Mouse (Mus musculus) CD4-positive, CD25-positive, alpha-beta regulatory T cell, adult 4 months (primary cell): ENCODE measurements around the gene Gm21983. TPM values are rescaled to one million over a fixed set of nuclear protein-coding genes. Genes with fewer than 3 reads are reported as not detected.

ENCODE experiments used
- ATAC-seq: one replicate; pipeline ENCODE4 v1.8.0; 2017
- polyA plus RNA-seq, 2 experiments: library from polyadenylated mRNA; unstranded; fragments of 100-300 nt; shearing (Covaris generic); gene quantifications; one replicate each; pipeline ENCODE4 v1.2.1; 2017

The Gm21983 gene
- polyA plus RNA-seq, 2 experiments from 2014 or later = not detected

DNA sequence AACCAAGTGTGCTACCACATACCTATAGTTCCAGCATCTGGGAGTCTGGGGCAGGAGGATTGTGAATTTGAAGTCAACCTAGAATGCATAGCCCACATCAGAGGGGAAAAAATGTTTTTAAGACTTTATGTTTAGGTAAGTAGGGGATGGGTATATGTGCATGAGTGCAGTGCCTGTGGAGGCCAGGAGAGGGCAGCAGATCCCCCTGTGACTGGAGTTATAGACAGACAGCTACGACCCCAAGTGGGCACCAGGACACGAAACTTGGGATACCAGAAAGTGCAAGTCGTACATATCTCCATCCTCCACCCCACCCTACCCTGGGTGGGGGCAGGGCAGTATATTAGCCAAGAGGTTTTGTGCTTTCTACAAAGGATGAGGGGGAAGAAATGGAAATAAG lies 4.1 kb upstream of the Gm21983 start:
- peak; percentile 47 for ATAC-seq

DNA sequence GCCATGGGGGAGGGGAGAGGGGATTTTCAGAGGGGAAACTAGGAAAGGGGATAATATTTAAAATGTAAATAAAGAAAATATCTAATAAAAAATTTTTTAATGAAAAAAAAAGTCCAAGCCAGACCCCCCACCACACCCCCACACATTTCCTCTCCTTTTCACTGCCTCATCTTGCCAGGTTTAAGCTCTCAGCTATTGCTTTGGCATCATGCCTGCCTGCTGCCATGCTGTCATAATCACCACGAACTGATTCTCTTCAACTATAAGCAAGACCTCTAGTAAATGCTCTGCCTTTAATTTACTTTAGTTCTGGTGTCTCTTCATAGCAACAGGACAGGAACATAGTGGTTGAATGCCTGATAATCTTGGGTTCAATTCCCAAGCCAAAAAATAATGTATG lies 1.6 kb upstream of the Gm21983 start:
- ATAC-seq = no peak

DNA sequence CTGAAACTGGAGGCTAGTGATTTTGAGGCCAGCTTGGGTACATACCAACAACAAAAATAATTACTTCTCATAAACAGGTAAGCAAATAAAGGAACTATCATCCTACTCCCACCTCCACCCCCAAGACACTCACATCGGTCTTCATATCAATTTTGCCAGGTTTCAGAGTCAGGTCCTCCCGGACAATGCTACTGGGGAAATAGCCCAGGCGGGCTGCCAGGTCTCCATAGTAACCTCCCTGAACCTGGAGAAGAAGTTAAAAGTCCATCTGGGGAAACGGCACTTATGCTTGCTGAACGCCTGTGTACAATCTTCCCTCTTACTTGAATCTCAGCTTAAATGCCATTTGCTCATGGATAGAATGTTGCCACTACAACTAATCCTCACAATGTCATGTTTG lies 850 bp downstream of the Gm21983 start:
- no peak for ATAC-seq

DNA sequence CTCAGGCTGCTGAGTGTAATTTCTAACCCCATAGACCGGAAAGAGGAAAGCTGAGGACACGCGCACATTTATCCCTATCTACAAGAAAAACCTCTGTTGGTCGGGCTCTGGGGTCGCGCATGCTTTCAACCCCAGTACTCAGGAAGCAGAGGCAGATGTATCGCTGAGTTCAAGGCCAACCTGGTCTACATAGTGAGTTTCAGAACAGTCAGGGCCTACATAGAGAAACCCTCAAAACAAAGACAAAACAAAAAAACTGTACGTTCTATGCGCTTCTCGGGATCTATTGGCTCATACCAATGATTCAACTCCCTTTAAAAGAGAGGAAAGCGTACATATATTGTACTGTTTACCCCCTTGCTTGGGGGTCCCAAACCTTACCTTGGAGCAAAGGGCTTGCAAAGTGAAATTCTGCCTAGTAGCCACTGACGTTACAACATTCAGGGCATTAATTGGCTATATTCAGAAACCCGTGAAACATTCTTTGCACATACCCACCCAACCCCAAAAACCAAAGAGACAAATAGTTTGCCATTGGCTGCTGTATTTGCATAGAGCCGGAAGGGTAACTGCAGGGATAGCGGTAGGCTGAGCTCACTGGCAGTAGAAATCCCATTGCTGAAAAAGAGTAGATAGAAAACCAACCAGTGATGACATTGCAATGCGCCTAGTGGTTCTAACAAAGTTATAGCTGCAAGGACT lies 1.5 kb downstream of the Gm21983 start:
- ATAC-seq = no peak

DNA sequence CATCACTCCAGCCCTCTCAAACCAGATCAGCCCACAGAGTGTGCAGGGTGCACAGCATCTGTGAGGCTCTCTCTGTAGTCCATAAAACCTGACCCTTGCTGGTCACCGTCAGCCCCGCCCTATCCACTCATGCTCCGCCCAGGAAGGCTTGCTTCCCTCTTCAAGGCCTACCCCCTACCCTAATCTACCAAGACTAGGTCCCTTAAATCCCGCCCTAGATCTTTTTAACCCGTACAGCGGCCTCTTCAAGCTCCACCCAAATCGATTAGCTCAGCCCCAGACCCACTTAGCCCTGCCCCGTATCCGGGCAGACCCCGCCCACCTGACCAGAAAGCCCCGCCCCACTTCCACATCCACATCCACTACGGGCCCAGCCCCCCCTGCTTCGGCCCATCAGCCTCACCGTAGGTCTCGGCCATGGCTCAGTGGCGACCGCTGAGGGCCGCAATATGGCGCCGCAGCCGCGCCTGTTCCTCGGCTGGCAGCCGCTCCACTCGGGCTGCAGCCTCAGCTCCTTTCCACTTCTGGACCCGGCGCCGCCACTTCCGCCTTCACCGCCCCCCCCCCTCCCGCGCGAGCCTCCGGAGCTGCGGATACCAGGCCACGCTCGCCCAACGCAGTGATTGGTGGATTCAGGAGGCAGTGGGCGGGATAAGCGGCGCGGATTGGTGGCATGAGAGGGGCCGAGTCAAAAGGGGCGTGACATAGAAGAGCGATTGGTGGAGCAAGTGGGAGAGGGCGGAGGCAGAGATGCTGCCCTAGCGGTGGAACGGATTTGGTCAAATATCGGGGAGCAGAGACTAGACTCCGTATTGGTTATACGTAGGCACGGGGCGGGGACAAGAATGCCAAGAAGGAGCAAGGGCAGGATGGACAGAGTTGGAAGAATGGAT lies 2.3 kb downstream of the Gm21983 start, which contains the start of gene Rab4b:
TSS of gene Rab4b (minus strand) at position 573 of the 893 bp plus-strand sequence.
- peak; percentile 95 for ATAC-seq

DNA sequence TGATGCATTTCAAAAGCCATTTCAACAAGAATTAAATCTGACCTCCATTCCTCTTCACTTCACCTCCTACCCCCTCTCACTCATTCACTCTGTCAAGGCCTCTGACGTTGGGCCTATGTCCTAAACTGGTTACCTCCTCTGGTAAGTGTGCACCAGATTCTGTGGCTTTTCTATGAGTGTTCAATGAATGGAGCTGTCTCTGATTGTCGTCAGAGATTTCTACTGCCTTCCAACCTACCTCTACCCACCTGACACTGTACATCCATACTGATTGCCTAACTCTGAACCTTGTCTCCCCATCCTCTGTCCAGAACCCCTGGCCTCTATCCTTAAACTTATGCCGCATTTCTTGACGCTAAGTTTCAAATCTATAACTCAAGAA lies 3.0 kb downstream of the Gm21983 start:
- no peak for ATAC-seq

DNA sequence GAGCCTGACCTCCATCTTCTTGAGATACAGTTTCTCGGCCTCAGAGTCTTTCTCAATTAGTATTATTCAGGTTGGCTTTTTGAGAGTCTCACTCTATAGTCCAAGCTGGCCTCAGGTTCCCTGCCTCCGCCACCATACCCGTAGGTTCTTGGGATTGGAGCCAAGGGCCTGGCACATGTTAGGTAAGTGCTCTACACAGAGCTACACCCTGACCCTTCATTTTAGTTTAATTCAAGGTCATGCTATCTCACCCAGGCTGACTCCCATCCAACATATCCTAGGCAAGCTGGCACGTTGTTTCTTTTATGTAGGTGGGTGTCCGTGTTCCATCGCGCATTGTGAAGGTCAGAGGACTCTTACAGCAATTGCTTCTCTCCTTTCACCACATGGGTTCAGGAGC lies 6.0 kb downstream of the Gm21983 start:
- no peak for ATAC-seq

DNA sequence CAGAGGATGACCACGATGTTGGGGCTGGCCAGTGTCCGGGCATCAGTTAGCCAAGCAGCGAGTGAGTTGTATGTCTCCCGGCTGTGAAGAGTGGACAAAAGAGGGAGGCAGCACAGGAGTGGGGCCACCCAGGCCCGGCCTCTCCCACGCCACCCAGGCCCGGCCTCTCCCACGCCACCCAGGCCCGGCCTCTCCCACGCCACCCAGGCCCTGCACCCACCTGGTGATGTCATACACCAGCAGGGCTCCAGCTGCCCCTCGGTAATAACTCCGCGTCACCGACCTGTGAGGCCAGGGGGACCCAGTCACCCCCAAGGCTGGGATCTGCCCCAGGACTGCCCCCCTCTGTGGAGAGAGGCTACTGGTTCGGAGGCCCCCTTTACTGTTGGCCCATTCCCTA lies 6.4 kb downstream of the Gm21983 start:
- no peak for ATAC-seq

DNA sequence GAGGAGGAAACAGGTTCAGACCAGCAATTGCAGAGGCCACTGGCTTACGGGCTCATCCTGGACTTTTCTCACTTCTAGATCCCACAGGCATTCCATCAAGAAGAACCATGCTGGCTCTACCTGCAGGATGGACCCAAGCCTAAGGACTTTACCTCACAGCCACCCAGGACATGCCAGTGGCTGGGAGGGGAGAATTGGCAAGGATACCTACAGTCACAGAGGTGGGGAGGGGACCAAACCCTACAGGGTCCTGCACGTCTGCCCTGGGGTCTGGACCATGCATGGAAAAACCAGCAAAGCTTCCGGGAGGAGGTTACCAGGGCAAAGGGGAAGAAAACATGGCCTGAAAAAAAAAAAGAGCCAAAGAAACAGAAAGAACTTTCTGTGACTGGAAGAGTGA lies 9.9 kb downstream of the Gm21983 start:
- ATAC-seq = no peak

DNA sequence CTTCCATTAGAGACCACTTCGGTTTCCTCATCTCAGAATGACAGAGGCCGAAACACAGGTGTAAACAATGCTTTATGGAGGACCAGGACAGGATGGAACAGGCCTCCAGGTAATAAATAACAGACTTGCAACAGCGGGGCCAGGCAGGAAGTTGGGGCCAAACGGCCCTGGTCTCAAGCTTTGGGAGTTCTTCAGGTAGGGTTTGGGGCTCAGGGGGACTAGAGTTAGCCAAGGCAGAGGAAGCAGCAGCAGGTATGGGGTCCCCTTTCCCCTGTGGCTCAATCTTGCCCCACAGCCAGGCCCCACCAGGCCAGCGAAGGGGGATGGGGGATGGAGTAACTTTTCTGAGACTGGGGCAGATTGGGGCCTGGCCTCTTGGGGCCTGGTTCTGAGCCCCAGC lies 12.5 kb downstream of the Gm21983 start:
- ATAC-seq = no peak

DNA sequence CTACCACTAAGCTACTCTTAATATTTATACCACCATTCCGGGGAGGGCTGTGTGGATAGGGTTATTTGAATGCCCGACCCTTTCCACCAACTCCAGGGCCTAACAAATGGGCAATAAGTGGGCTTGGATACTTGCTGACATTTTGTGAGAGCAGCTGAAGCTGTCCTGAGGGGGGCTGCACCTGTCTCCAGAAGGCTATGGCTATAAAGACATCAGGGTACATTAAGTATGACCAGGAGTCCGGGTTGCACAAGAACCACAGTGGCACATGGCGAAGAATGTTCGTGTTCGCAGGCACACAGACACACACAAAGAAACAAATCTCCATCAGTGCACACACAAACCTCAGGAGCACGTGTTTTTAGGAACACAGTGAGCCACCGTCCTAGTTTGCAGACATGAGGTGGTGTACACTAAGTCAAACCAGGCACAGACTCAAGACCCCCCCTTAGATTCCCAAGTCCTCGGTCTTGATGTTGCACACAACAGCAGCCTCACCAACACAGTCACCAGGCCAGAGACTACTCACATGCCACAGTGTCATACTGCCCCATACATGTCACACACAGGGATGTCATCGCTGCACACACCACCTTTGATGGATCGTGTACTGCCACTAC lies 13.3 kb downstream of the Gm21983 start:
- ATAC-seq = no peak

DNA sequence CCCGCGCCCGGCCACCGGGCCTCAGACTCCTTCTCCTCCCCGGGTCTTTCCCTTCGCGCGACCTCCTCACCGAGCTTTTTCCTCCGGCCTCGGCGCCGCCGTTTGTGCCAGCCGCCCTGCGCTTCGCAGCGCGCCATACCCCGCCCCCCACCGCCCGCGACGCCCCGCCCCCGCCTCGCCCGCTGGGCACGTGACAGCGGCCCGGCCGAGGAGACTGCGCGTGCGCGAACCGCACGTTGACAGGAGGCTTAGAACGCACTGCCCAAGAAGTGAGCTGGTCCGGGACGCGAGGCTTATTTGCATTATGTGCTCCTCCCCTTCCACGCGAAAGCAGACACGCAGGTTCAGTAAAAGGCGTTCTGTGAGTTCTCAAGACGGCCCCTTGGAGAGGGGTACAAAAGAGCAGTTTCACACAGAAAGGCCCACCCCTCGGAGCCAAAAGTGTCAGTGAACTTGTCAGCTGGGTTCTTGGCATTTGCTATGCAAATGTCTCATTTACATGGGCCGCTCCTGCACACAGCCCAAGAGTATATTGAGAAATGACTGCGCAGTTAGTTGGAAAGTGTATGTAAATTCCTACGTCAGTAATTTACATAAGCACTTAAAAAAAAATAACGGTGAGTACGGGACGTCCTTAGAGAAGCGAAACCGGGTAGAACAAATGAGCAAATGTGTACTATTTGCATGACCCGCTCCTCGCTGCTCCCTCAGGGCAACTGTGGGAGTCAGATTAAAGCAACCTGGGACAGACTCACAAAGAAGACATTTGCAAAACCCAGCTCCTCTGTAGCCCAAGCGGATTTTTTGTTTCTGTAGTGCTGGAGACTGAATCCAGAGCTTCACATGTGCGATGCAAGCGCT lies 14.0 kb downstream of the Gm21983 start, which contains the start of gene Egln2:
TSS of gene Egln2 (minus strand) at position 189 of the 861 bp plus-strand sequence.
- ATAC-seq = peak; percentile 87

DNA sequence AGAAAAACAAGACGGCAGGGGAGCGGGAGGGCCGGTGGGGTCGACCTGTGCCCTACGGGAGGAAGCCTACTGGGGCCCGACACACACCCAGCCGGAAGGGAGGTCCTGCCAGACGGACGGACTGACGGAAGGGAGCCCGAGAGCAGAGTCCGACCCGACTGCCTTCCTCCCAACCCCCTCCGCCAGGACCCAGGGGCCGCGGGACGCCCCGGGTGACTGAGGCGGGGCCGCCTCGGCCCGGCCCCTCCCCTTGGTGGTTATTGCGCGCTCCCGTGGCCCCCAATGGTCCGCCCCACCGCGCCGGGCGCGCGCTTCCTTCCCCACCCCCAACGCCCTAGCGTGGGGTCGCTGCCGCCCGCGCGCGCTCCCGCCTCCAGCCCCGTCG lies 14.7 kb downstream of the Gm21983 start:
- peak; percentile 21 for ATAC-seq

DNA sequence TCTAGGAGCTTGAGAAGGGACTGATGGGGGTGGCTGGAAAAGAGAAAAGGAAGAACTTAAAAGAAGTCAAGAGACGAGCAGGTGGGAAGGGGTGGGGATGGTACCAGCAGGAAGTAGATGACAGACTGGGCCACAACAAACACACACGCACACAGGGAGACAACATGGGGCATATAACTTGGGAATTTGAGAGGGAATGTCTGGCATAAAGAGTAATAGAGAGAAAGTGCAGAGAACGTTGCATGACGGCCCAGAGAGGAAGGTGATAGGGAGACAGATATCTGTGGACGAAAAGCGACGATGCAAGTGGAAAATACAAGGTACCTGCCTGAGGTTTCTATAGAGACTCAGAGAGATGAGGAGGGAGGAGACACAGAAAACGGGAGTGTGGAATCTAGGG lies 15.2 kb downstream of the Gm21983 start:
- ATAC-seq = no peak

DNA sequence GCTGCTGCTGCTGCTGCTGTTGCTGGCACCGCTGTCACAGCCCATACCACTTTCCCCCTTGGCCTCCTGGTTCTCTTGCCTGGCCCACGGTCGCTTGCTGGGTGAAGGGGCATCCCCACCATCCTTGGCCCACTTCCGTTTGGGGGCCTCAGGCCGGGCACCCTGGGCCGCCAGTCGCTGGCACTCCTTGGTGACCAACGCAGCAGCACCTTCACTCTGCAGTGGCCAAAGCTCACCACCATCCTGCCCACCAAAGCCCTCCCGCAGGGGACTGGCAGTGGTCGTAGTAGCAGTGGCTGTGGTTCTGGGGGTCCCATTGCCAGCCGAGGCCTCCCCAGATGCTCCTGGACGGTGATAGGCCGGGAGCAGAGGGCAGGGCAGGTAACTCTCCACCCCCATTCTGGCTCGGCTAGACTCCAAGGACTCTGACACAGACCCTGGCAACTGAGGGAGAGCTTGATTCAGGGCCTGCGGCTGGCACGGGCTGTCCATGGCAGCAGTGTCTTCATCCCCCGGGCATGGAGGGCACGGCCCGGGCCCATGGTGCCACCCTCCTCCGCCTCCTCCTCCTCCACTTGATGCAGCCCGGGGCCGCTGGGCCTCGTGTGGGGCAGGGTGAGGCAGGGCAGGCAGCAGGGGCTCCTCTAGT lies 15.8 kb downstream of the Gm21983 start:
- no peak for ATAC-seq

DNA sequence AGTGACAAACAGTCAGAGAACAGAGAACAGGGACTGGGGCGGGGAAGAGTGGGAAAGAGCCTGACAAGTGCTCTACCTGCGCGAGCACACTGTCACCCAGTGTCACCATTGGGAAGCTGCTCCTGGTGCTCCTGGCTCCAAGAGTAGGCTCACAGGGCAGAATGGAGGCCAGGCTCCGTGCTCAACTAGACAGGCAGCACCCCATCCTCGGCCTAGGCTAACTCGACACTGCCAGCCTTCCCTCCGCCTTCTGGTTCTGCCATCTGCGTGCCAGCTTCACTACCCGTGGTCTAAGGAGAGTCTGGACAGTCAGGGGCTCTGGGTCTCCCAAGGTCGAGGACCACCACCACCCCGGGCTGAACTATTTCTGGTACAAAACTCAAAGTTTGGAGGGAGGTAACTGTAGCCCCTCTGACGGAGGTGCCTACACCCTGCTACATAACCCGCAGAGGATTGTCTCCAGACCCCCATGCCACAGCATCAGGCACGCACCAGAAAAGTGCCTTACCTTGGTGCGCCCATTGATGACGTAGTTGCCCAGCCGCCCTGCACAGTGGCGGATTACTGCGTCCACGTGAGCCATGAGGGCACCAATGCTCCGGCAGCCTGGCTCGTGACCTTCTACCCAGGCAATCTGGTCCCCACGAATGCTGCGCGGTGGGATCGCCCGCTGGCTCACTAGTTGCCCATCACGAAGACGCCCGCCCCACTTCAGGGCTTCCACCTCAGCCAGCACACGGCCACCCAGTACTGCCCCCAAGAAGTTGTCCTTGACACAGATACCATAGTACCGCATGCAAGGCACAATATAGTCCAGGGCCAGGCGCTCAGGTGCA lies 16.6 kb downstream of the Gm21983 start:
- no peak for ATAC-seq

DNA sequence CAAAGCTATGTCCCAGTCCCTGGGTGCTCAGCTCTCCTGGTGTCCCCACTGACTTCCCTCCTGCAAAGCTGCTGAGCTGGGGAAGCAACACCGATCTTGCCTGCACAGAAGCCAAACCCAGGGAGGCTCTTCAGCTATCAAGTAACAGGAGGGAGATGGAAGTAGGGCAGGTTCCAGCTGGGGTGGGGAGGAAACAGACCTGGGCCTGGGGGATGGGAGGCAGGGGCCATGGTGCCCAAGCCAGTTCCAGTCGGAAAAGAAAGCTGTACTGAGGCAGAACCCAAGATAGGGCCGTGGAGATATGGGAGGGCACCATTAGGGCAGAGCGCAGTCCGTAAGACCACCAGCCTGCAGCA lies 17.5 kb downstream of the Gm21983 start:
- no peak for ATAC-seq

DNA sequence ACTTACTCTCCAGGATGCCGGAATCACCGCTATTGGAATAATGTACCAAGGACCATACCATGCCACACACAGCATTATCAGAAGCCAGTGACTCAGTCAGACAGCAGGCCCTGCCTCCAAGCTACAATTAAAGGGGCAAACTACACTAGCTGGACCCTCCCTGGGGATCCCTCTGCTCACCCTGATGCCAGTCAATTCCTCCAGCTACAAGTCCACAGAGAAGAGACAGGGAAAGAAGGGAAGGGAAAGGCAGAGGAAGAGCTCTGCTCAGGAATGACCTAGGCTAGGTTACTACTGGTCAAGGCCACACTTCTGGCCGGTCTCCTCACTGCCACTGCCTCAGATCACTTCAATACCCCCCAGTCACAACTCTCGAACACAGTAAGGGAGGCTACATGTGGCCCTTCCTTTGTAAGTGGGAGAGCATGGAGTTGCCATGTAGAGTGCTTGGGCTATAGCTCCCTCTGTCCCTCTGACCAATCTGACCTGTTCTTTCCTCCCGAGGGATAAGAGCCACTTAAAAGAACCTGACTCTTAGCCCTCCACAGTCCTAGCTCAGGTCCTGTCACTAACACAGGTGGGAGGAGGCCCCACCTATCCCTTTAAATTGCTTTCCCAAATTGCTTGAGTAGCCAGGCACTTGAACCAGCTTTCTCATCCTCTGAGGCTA lies 18.0 kb downstream of the Gm21983 start:
- no peak for ATAC-seq

DNA sequence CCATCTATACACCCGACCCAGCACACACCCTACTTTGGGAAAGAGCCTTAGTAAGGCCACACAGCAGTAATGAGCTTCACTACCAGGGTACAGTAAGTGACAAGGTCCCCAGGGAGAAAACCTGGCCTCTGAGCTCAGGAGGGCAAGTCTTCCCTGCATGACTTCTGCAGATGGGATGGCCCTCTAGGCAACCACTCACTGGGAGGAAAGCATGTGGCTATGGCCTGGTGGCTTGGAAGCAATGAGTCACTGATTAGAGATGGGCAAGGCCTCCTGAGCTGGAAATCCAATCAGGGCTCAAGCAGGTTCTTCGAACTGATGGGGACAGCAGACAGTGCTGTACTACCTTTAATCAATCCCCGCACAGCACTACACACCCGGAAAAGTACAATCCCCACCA lies 19.1 kb downstream of the Gm21983 start:
- no peak for ATAC-seq

DNA sequence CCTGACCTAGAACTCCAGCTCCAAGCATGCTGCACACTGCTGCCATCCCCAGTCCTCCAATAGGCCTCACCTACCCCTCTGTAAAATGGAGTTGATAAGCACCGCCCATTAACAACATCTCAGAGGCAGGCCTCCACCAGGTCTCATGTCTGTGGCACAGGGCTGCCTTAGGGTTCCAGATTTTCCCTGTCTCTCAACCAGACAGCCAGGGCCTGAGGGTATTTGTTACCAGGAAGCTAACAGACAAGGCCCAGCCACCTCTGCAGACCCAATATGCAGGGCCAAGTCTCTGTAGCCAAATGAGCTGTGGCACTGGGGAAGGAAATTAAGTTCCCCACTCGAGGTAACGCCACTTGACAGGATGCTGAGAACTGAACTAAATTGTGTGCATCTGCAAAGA lies 20.0 kb downstream of the Gm21983 start:
- ATAC-seq = no peak

DNA sequence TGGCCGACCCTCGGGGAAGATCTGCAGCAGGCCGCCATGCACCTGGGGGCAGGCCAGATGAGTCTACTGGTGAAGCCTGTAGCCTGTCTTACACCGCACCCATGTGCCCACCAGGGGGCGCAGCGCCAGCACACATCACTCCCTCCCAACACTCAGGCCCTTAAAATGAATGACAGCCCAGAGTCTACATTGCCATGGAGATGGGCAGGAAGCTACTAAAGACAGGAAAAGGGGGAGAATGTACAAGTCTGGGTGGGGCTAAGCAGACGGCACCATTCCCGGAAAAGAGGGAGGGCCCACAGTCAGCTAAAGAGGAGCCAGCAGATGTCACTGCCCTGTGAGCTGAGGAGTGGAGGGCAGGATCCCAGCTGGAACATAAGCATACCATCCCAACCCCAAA lies 21.0 kb downstream of the Gm21983 start:
- ATAC-seq = peak; percentile 94
